Mouse (Mus musculus) lung, postnatal 0 days (tissue): ENCODE data around the gene Usp48.

ENCODE experiments used
- CTCF ChIP-seq: IDR thresholded peaks from 2 replicates; pipeline ENCODE4 v1.5.1; 2016; ENCODE audit warnings: antibody characterized with exemption, mild to moderate bottlenecking
- EP300 ChIP-seq: IDR thresholded peaks from 2 replicates; pipeline ENCODE4 v1.6.1; 2016; ENCODE audit warnings: antibody characterized with exemption, mild to moderate bottlenecking, control low read depth

DNA sequence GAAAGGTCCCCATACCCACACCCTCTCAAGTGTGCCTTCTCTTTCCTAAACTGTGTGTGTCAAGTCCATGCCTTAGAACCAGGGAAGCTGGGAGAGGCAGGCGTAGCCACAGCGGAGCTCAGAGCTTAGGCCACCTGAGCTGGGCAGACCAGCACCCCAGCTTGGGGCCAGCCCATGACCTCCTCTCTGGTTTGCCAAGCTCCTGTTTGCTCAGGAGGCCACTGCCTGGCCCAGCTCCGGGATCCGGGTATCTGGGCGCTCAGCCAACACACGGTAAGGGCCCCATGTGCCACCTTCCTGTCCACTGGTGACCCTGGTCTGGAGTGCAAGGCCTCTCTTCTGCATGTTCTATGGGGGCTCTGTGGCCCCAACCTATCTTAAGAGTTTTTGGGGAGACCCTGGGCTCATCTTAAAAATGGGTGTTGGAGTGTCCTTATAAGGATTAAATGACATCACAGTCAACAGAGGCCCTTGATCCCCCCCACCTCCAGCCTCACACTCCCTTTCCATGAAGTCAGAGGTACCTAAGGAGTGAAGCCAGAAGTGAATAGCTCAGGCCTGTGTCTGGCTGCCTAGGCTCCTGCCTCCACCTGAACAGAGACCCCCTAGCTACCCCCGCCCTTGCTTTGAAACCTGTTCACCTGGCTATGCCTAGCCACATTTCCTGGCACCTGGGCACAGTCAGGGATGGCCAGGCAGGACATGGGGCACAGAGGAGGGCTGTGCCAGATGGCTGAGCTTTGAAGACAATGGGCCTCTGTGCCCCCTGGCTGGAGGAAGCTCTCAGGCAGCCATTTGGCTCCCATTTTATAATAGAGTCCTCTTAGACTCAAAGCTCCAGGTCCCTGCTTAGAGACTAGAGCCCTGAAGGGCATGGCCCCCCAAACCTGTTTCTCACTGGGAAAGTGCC, 104.8 kb downstream of the Usp48 start:
- TF ChIP-seq CTCF (no peak), EP300 (no peak)
